Mouse (Mus musculus) intestine, embryonic 15.5 days (tissue): Measurements from ENCODE around the gene Lyve1. TPM values are rescaled to one million over a fixed set of nuclear protein-coding genes. Genes with fewer than 3 reads are reported as not detected.
"Not testable (repeated sequence)": the region's sequence is repeated elsewhere in the genome, so short reads cannot be mapped to it uniquely, and the experiment has no call there.

Source experiments
- ATAC-seq: fragments of 200-750 bp; cut with Nextera tagmentation; 2 replicates; pipeline ENCODE4 v1.8.0; 2017; ENCODE audit warnings: moderate TSS enrichment, moderate library complexity
- H3K27ac ChIP-seq: fragments of 300-500 bp; sonication (generic); 2 replicates; pipeline ENCODE4 v1.5.1; 2015; ENCODE audit warnings: mild to moderate bottlenecking, inconsistent platforms
- H3K27me3 ChIP-seq: fragments of 300-500 bp; sonication (generic); replicated peaks from 2 replicates; pipeline ENCODE4 v1.6.1; 2015; ENCODE audit warnings: inconsistent platforms
- H3K36me3 ChIP-seq: fragments of 300-500 bp; sonication (generic); 2 replicates; pipeline ENCODE4 v1.6.1; 2015; ENCODE audit warnings: inconsistent platforms
- H3K4me1 ChIP-seq: fragments of 300-500 bp; sonication (generic); replicated peaks from 2 replicates; pipeline ENCODE4 v1.6.1; 2015; ENCODE audit warnings: inconsistent platforms
- H3K4me2 ChIP-seq: fragments of 300-500 bp; sonication (generic); replicated peaks from 2 replicates; pipeline ENCODE4 v1.6.1; 2015; ENCODE audit warnings: mild to moderate bottlenecking, inconsistent platforms
- H3K4me3 ChIP-seq: fragments of 300-500 bp; sonication (generic); replicated peaks from 2 replicates; pipeline ENCODE4 v1.5.1; 2015; ENCODE audit warnings: inconsistent platforms
- H3K9ac ChIP-seq: fragments of 300-500 bp; sonication (generic); 2 replicates; pipeline ENCODE4 v1.6.1; 2015; ENCODE audit warnings: inconsistent platforms
- H3K9me3 ChIP-seq: fragments of 300-500 bp; sonication (generic); 2 replicates; pipeline ENCODE4 v1.6.1; 2016; ENCODE audit warnings: inconsistent platforms
- WGBS: fragments of 180-500 bp; shearing (Covaris S2); methylation state at CpG from one replicate; pipeline ENCODE4 v1.1.7; 2015; 5-methylcytosine and 5-hydroxymethylcytosine counted together
- polyA plus RNA-seq: library from polyadenylated mRNA; unstranded; fragments of >200 nt; fragmentation: Nextera tagmentation; extraction: Ambion mirVana; gene quantifications from 2 replicates; pipeline ENCODE4 v1.2.1, GENCODE M21; 2015

Lyve1 gene
- 12.7 and 18.3 TPM in 2 replicates for polyA plus RNA-seq

DNA sequence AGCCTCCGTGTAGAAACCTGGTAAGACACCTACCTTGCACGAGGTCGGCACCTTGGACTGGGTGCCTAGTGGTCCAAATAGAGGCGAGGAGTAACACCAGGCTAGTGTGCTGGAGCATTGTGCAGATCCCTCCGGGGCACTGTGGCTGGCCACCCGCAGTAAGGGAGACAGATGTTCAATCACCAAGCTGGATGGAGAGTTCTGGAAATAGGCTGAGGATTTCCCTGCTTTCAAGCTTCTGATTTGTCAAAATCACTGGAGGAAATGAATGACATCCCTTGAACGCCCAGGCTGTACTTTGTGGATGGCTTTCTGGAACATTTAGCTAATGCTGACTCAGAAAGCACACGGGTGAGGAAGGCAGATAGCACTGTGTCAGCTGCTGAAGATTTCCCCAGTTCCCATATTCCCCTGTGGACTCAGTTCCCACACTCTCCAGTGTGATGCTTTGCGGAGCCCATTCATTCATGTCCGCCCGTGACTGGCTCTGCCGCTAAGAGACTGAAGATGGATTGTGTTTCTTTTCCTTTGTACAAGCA, at the start of gene Lyve1:
Gene Lyve1 (minus strand): TSS at position 489 of the 539 bp plus-strand sequence.
- no peaks in the 10 kb centered on the region for H3K9me3 ChIP-seq
- no peaks in the 10 kb centered on the region for H3K27me3 ChIP-seq
- ATAC-seq: no peak
- H3K4me2 ChIP-seq: no peak within 1 kb of the TSS
- WGBS: 71% methylated on average over 12 of the region's 12 CpGs
- no peak within 1 kb of the TSS for H3K9ac ChIP-seq
- no peak within 1 kb of the TSS for H3K27ac ChIP-seq
- peaks cover 22% of the 10 kb centered on the region for H3K4me1 ChIP-seq
- H3K36me3 ChIP-seq: no peaks in the 10 kb centered on the region
- no peak within 1 kb of the TSS for H3K4me3 ChIP-seq

DNA sequence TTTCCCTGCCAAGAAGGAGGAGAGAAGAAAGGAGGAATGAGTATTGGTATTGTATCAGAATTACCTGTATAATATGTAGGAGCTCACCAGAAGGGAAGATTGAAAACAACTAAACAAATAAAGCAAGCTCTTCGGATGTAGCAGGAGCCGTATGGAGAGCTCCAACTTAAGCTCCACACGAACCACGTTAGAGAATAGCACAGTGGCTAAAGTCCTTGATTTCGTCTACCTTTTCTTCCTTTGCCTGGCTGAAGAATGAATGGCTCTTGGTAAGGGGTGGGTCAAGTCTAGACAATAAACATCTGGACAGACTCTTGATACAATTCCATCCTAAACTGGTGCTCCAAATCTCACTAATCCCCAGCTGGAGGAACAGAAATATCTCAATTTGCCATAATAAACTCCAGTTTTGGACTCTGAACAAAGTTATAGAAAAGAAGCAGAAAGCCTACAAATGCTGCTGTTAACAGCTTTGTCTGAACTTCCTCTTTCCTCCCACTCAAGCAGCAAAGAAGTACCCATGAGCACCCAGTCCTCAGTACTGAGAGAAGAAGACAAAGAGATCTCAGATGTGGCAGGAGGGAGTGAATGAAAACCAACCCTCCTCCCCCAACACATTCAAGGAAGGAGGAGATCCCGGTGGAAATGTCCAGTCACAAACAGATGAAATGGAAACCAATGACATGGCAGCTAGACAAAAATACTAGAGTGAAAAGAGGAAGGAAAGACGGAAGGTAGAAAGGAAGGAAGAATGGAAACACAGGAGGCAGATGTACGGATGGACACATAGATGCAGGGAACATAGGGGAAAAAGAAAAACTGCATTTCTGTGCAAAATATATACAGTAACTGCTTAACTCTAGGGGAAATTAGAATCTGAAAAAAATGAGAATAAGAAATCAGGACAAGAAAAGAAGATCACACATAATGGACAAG, 45.4 kb upstream of the Lyve1 start:
- H3K4me1 ChIP-seq: no peaks in the 10 kb centered on the region
- no peak overlapping the region for H3K4me2 ChIP-seq
- no peak overlapping the region for H3K27ac ChIP-seq
- no peak for ATAC-seq
- H3K4me3 ChIP-seq: no peak overlapping the region
- H3K27me3 ChIP-seq: no peaks in the 10 kb centered on the region
- WGBS: 73% methylated on average over 8 of the region's 8 CpGs
- H3K9ac ChIP-seq: no peak overlapping the region
- H3K36me3 ChIP-seq: no peaks in the 10 kb centered on the region
- H3K9me3 ChIP-seq: no peaks in the 10 kb centered on the region

GRCm38 (mm10) chr7:110906566-110906965, 43.5 kb upstream of the Lyve1 start:
- no peak overlapping the region for H3K9ac ChIP-seq
- no peak for ATAC-seq
- H3K36me3 ChIP-seq: no peaks in the 10 kb centered on the region
- no peaks in the 10 kb centered on the region for H3K4me1 ChIP-seq
- H3K4me2 ChIP-seq: no peak overlapping the region
- H3K27me3 ChIP-seq: no peaks in the 10 kb centered on the region
- H3K9me3 ChIP-seq: no peaks in the 10 kb centered on the region
- H3K27ac ChIP-seq: no peak overlapping the region
- 84% methylated on average over 2 of the region's 2 CpGs for WGBS
- no peak overlapping the region for H3K4me3 ChIP-seq

GRCm38 (mm10) chr7:110903226-110903625, 40.2 kb upstream of the Lyve1 start:
- Histone ChIP-seq H3K4me3 (no peak overlapping the region), H3K27ac (no peak overlapping the region), H3K4me2 (no peak overlapping the region), H3K27me3 (no peaks in the 10 kb centered on the region), H3K36me3 (no peaks in the 10 kb centered on the region), H3K9me3 (no peaks in the 10 kb centered on the region), H3K9ac (no peak overlapping the region), H3K4me1 (no peaks in the 10 kb centered on the region)
- 51% methylated on average over 7 of the region's 7 CpGs for WGBS
- ATAC-seq: peak; percentile 50; the same call in 1 of the 2 replicates

DNA sequence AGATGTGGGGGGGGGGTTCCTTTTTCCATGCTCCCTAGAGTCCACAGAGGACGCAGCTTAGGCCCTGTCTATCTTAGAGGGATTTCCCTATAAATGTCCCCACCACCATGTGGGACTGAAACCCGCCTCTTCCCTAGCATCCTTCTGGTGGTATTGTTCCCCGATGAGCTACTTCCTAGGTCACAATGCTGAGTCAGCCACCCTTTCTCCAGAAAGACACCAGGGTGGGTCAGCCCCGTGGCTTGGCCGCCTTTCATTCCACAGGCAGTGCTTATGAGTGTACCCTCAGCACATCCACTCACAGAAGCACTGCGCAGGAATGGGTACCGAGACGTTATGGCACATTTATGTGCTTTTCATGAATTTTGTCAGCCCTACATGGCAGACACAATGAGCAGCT, 34.2 kb upstream of the Lyve1 start:
- Histone ChIP-seq H3K9me3 (no peaks in the 10 kb centered on the region), H3K27me3 (no peaks in the 10 kb centered on the region), H3K4me3 (no peak overlapping the region), H3K9ac (no peak overlapping the region), H3K27ac (no peak overlapping the region), H3K4me2 (no peak overlapping the region), H3K4me1 (peaks cover 13% of the 10 kb centered on the region), H3K36me3 (no peaks in the 10 kb centered on the region)
- no peak for ATAC-seq
- WGBS: 92% methylated on average over 8 of the region's 8 CpGs

- peaks cover 16% of the 10 kb centered on the region for H3K4me1 ChIP-seq
- H3K36me3 ChIP-seq: no peaks in the 10 kb centered on the region
- H3K27me3 ChIP-seq: no peaks in the 10 kb centered on the region
- H3K9ac ChIP-seq: no peak overlapping the region
- H3K4me2 ChIP-seq: no peak overlapping the region
- H3K27ac ChIP-seq: no peak overlapping the region
- no peaks in the 10 kb centered on the region for H3K9me3 ChIP-seq
- no peak overlapping the region for H3K4me3 ChIP-seq
- WGBS: 92% methylated on average over 7 of the region's 7 CpGs
- no peak for ATAC-seq
Observed at GRCm38 (mm10) chr7:110896453-110896852, 33.4 kb upstream of the Lyve1 start.

DNA sequence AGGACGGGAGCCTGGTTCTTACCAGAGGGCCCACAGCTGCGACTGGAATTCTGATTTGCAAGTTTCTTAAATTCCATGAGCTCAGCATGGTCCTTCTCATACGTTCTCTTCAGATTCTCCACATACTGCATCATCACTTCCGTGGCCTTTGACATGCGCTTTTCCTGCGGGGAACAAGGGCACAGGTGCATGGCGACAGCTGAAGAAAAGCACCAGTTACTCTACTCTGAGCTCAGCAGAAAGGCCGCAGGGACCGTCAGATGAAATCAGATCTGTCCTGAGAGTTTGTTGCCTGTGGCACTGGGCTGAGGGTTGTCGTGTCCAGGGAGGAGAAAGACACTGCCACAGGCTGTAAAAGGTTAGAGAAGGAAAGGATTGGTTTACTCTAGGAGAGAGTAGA, 32.7 kb upstream of the Lyve1 start:
- H3K27ac ChIP-seq, H3K36me3 ChIP-seq, H3K9me3 ChIP-seq, H3K4me2 ChIP-seq, H3K27me3 ChIP-seq, H3K4me3 ChIP-seq, H3K9ac ChIP-seq, ATAC-seq: not testable (repeated sequence)
- 84% methylated on average over 10 of the region's 10 CpGs for WGBS
- peaks cover 18% of the 10 kb centered on the region for H3K4me1 ChIP-seq

GRCm38 (mm10) chr7:110894673-110895072, 31.6 kb upstream of the Lyve1 start:
- Histone ChIP-seq H3K27ac (peak overlapping the region; percentile 89; the same call in 1 of the 2 replicates), H3K9me3 (no peaks in the 10 kb centered on the region), H3K4me2 (no peak overlapping the region), H3K4me3 (no peak overlapping the region), H3K4me1 (peaks cover 18% of the 10 kb centered on the region), H3K9ac (no peak overlapping the region), H3K27me3 (no peaks in the 10 kb centered on the region), H3K36me3 (no peaks in the 10 kb centered on the region)
- ATAC-seq: no peak
- WGBS: 72% methylated on average over 9 of the region's 9 CpGs

DNA sequence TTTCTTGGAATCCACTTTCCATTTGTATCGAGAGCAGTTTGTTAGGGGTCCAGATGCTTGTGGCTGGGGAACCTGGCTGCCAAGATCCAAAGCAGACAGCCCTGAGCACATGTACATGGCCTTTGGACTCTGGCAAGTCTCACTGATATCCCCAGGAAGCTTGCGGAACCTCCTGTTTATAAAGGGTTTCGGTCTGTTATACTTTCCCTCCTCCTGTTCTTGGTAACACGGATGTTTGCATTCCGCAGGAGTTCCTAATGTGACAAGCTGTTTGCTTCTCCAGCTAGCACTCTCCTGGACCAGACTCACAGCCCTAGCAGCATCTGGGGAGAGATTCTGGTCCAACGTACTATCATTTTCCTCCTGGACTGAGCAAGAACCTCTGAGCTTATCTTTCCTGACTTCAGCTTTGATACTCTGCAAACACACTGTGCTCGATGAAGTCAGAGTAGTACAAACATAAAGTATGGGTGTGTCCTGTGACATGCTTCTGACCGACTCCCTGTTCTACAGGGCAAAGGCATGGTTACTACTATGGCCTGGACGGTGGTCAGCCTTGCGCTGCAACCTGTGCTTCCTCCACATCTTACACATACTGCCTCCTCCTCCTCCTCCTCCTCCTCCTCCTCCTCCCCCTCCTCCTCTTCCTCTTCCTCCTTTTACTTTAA, 31.0 kb upstream of the Lyve1 start:
- peak; percentile 93 for ATAC-seq
- H3K4me3 ChIP-seq: no peak overlapping the region

DNA sequence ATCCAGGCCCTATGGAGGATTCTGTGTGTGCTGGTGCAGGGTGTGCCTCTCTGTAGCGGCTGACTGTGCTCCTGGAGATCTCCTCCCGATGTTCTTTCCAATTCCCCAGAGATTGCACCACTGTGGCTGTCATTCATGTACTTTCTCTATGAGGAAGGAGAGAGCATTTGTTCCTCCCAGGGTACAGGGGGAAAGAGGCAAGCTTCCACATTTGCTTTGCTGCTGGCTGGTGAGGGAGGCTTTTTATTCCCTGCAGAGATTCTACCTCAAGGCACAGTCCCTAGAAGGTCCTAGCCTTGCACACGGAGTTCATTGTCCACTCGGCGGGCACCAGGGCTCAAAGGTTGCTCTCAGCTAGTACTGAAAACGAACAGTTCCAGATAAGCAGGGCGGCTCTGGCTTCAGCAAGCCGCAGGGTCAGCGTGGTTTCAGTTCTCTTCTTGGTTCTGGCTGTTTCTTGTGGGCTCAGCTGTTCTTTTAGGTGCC, 28.5 kb upstream of the Lyve1 start:
- WGBS: 57% methylated on average over 9 of the region's 9 CpGs
- peak; percentile 78 for ATAC-seq
- H3K27me3 ChIP-seq: no peaks in the 10 kb centered on the region
- H3K9me3 ChIP-seq: no peaks in the 10 kb centered on the region
- H3K27ac ChIP-seq: peak overlapping the region; percentile 81
- no peak overlapping the region for H3K4me3 ChIP-seq
- 0 out of 2 replicates have a peak overlapping the region, but pooled peaks have one; percentile 30 for H3K9ac ChIP-seq
- H3K36me3 ChIP-seq: 0 out of 2 replicates have a peak, but pooled peaks cover 5% of the 10 kb centered on the region
- peak overlapping the region; percentile 38 for H3K4me2 ChIP-seq
- peaks cover 18% of the 10 kb centered on the region for H3K4me1 ChIP-seq

More for the DNA sequence above, 31.0 kb upstream of the Lyve1 start:
- Histone ChIP-seq H3K4me2 (peak overlapping the region; percentile 20), H3K27ac (peak overlapping the region; percentile 89), H3K27me3 (no peaks in the 10 kb centered on the region), H3K9me3 (no peaks in the 10 kb centered on the region), H3K36me3 (no peaks in the 10 kb centered on the region), H3K4me1 (peaks cover 18% of the 10 kb centered on the region), H3K9ac (no peak overlapping the region)
- 18% methylated on average over 10 of the region's 10 CpGs for WGBS

DNA sequence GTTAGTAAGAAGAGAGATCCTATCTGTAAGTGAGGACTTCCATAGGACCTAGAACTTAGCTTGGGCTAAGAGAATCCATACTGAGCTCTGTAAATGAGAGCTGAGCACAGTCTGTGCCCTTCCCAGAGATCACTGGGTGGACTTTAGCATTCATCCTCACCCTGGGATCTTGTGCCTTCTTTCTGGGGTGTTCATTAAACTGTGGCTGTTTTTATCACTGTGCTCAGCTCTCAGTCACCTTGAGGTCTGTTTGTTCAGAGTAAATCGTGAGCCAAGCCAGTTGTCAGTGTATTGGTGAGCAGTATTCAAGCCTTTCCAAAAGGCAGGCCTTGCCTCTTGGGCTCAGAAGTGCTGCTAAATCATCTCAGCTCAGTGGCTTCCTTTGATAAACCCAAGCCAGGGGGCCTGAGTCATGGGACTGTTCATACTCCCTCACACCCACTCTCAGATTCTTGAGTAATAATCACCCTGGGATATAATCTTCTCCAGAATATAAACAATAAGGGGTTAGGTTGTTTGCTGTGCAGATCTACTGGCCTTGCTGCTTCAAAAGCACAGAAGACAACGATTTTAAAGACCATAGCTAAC, 18.8 kb upstream of the Lyve1 start:
- H3K4me2 ChIP-seq: no peak overlapping the region
- H3K4me1 ChIP-seq: no peaks in the 10 kb centered on the region
- H3K27me3 ChIP-seq: no peaks in the 10 kb centered on the region
- H3K4me3 ChIP-seq: no peak overlapping the region
- ATAC-seq: peak; percentile 89
- H3K9me3 ChIP-seq: no peaks in the 10 kb centered on the region
- 0 out of 2 replicates have a peak, but pooled peaks cover 3% of the 10 kb centered on the region for H3K36me3 ChIP-seq
- WGBS: 50% methylated on average over 2 of the region's 2 CpGs
- peak overlapping the region; percentile 19 for H3K27ac ChIP-seq
- no peak overlapping the region for H3K9ac ChIP-seq

GRCm38 (mm10) chr7:110878028-110878427, 15.0 kb upstream of the Lyve1 start:
- no peaks in the 10 kb centered on the region for H3K9me3 ChIP-seq
- H3K4me2 ChIP-seq: no peak overlapping the region
- H3K4me1 ChIP-seq: no peaks in the 10 kb centered on the region
- ATAC-seq: no peak
- peaks cover 6% of the 10 kb centered on the region; the same call in 1 of the 2 replicates for H3K36me3 ChIP-seq
- H3K9ac ChIP-seq: no peak overlapping the region
- WGBS: 76% methylated on average over 4 of the region's 4 CpGs
- H3K27ac ChIP-seq: no peak overlapping the region
- no peak overlapping the region for H3K4me3 ChIP-seq
- H3K27me3 ChIP-seq: no peaks in the 10 kb centered on the region
